Mouse (Mus musculus) gastrocnemius, postnatal 14 days (tissue): Measurements from ENCODE around the gene Shisa5. TPM values are rescaled to one million over a fixed set of nuclear protein-coding genes. Genes with fewer than 3 reads are reported as not detected.
A peak's percentile ranks its signal among the peaks of the same experiment; 100 is the strongest.

ENCODE experiments used
- DNase-seq: peaks from one replicate; pipeline ENCODE4 v3.0.0; 2021; ENCODE audit warnings: mixed read lengths
- intact Hi-C: fragments of 180-260 bp; cut with DNase I; formaldehyde crosslinking; loops from one replicate; pipeline ENCODE4 v1.15.1; 2025; ENCODE audit warnings: low total_unique reads
- total RNA-seq, 2 experiments: library from RNA; stranded (reverse); gene quantifications; 2 replicates each; pipeline ENCODE4 v1.2.3; 2021

Gene Shisa5
- total RNA-seq, 2 experiments from 2014 or later = 24.4 to 26.3 TPM

- DNase-seq = no peak
- intact Hi-C loops = no loop called here
These were observed 23.0 kb upstream of the Shisa5 start for GRCm38 (mm10) chr9:109015397-109015796.

DNA sequence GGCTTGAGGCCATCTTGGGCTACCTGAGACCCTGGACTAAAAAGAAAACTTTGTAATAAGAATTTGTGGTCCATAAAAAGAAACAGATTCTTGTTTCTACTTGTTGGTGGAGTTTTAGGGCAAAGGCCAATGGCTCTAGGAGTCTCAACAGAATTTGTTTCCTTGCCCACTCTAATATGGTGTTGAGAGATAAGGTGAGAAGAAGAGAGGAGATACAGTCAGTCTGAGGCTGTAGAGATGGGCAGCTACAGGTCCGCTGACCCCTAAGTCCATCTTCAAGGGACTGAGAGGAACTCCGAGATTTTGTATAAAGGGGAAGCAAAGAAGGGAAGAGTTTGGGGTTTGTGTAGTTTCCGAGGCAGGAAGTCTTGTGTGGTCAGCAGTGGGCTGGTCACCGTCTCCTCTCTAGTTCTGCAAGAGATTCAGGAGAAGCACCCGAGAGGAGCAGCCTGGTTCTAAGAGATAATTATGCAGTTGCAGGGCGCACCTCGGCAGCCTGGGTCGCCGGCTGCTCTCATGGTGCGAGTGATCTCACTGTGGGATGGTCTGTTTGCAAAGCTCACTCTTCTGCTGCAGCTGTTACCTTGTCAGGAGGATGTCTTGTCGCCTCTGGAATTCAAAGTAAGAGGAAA is 21.3 kb upstream of the Shisa5 start:
- no peak for DNase-seq
- intact Hi-C loops = no loop called here

- DNase-seq = no peak
- intact Hi-C loops = no loop called here
These were observed 16.9 kb upstream of the Shisa5 start for GRCm38 (mm10) chr9:109021428-109021827.

GRCm38 (mm10) chr9:109022866-109023685 is 15.3 kb upstream of the Shisa5 start:
- intact Hi-C loops = no loop called here
- no peak for DNase-seq

DNA sequence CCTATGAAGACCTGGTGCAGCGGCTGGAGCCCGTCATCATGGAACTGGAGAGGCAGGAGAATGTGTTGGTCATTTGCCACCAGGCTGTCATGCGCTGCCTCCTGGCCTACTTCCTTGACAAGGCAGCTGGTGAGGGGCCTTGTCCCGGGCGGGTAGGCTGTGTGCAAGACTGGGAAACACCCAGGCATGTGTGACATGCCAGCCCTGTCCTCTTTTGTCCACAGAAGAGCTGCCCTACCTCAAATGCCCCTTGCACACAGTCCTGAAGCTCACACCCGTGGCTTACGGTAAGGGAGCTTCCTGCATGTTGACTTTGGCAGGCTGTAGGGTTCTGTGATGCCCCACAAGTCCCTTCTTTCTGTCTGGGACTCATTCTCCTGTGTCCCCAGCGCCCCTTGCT is 10.8 kb upstream of the Shisa5 start:
- peak; percentile 50 for DNase-seq
- intact Hi-C loops = no loop called here

DNA sequence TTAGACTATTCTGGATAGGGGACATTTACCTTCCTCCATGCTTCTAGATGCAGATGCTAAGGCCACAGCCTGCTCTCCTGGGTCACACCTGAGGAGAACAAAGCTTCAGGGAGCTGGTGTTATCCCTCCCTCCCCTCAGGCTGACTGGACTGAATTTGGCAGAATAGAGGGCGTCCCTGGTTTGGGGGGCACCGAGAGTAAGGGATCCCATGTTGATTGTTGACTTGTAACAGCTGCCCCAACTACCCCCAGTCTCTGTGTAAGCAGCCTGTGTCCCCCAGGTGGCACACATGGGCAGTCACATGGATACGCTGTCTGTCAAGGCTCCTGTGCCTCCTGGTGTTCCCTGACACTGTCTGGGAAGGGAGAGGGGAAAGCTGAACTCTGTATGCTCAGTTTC is 9.9 kb upstream of the Shisa5 start:
- intact Hi-C loops = no loop called here
- DNase-seq = no peak

- DNase-seq = no peak
- intact Hi-C loops = no loop called here
These were observed 9.4 kb upstream of the Shisa5 start for GRCm38 (mm10) chr9:109028919-109029318.

DNA sequence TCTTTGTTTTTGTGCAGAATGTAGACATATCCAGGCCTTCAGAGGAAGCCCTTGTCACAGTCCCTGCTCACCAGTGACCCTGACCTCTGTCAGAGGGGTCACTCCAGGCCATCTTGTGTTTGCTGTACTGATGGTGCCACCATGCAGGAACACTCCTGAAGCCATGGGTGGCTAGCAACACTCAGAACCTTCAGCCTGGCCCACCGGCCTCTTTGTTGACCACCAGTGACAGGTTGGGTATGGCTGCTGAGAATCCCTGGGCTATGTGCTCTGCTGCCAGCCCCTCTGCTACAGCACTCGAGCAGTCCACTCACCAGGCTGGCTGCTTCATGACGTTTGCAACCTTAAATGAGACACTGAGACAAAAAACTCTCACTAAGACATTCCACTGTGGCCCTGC is 8.1 kb upstream of the Shisa5 start:
- intact Hi-C loops = no loop called here
- DNase-seq = no peak

DNA sequence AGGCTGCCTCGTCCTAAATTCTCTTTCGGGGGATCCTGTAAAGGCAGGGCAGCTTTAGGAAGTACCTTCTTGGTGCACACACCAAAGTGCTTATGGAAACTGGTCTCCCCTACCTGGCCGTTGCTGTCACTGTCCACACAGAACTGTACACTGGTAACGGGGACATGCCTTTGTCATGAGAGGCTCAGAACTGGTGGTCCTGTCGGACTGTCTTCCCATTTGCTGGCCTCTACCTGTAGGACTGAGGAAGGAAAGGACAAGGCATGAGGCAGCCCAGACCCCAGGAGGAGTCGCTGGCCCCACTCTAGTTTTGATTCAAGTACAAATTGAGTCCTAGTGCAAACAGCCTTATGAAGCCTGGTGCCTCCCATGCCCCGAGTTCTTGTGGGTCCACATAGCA is 7.4 kb upstream of the Shisa5 start:
- intact Hi-C loops = no loop called here
- no peak for DNase-seq

DNA sequence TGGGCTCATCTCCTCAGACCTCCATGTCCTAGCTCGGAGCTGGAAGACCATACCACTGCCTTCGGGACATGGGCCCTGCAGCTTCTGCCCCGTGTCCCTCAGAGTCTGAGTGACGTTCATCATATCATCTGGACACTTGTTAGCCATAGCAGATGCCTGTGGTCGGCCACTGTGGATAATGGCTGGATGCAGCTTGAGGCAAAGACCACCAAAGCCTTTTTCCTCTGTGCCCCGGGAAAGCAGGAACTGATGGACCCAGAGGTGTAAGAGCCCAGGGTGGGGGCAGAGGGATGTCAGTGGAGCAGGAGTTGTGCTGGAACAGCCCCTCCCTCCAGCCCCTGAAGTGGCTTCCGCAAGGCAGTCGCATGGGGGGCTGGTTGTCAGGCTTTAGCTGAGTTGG is 6.7 kb upstream of the Shisa5 start:
- no peak for DNase-seq
- intact Hi-C loops = no loop called here

DNA sequence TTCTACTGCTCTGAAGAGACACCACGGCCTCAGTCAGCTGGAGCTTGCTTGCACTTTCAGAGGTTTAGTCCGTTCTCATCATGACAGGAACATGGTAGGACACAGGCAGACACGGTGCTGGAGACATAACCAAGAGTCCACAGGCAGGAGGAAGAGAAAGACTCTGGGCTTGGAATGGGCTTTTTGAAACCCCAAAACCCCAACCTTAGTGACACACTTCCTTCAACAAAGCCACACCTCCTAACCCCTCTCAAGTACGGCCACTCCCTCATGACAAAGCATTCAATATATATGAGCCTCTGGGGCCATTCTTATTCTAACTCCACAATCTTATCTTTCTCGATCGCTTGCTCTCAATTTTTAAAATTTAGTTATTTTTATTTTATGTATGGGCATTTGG is 5.9 kb upstream of the Shisa5 start:
- intact Hi-C loops = no loop called here
- DNase-seq = no peak

- intact Hi-C loops = no loop called here
- peak; percentile 73 for DNase-seq
These were observed 568 bp downstream of the Shisa5 start for GRCm38 (mm10) chr9:109038901-109039364.

- intact Hi-C loops = no loop called here
These were observed 1.3 kb downstream of the Shisa5 start for GRCm38 (mm10) chr9:109039681-109040080.

DNA sequence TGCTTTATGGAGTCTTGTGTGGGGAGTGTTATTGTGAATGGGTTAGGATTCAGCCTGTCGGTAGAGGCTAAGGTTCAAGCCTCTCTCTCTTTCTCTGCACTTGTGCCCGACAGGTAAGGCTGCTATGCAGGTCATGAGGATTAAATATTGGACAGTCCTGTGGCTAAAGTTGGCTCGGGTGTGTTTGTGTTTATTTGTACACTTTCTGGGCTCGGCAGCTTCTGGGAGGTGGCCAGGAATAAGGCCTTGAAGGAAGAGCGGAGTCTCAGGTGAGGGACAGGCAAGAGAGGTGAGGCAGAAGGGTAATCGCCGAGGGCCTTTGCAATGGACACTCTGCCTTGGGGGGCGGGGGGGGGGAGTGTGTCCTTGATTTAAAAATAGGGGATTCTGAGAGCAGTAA is 1.9 kb downstream of the Shisa5 start:
- intact Hi-C loops = no loop called here
- no peak for DNase-seq

More at GRCm38 (mm10) chr9:109039681-109040080, 1.3 kb downstream of the Shisa5 start:
- no peak for DNase-seq

DNA sequence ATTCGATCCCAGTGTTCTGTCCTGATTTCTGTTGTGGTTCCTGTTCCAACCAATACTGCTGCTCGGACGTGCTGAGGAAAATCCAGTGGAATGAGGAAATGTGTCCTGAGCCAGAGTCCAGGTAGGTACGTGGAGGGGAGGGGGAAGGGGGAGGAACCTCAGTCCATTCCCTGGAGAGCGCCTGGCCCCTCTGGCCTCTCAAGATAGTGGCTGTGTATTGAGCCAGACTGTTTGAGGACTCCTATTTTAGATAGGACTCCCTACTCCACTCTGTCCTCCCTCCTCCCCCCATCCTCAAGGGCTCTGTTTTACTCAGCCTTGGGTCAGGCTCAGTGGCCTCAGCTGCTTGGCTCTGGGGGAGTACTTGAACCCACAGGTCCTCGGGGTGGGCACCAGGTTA is 2.5 kb downstream of the Shisa5 start:
- no peak for DNase-seq
- intact Hi-C loops = no loop called here

- intact Hi-C loops = no loop called here
These were observed 3.0 kb downstream of the Shisa5 start for GRCm38 (mm10) chr9:109041351-109041750.

DNA sequence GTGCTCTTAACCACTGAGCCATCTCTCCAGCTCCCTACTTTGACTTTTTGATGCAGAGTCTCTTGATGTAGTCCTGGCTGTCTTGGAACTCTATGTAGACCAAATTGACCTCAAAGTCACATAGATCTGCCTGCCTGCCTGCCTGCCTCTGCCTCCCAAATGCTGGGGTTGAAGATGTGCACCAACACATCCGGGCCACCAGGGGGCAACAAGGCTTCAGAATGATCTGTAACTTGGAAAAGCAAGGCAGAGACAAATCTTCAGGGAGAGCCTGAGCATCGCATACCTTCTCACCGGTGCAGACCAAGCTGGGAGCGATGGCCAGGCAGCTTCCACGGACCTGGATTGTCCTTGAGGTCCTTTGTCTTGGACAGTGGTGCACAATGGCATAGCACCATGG is 7.9 kb downstream of the Shisa5 start:
- intact Hi-C loops = no loop called here
- DNase-seq = peak; percentile 53

More at GRCm38 (mm10) chr9:109041351-109041750, 3.0 kb downstream of the Shisa5 start:
- no peak for DNase-seq

- intact Hi-C loops = no loop called here
- no peak for DNase-seq
These were observed 11.0 kb downstream of the Shisa5 start for GRCm38 (mm10) chr9:109049316-109049715.

DNA sequence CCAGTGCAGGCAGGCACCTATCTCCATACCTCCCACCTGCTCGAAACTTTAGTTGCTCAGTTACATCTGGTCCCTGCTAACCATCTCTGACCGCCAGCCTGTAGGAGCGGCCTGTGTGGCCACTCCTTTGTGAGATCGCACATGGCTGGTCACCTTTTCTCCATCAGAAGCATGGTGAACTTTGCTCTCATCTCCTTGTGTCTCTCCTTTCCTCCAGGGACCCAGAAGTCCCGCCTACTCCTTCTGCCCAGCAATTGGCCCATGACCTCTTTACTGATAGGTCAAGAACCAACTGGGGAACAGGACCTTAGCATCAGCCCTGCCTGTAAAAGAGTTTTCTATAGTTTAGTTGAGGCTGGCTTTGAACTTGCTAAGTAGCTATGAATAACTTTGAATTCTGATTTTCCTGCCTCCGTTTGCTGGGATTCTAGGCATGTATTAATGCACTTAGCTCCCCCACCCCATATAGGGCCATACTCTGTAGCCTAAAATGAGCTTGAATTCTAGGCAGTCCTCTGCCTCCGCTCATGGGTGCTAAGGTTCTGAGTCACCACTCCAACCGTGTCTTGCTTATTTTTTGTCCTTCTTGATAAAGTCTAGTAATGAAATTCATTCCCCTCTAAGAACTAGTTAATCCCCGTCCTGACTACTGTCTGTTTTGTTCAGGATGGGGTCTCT is 11.8 kb downstream of the Shisa5 start:
- intact Hi-C loops = no loop called here
- DNase-seq = no peak

- DNase-seq = no peak
- intact Hi-C loops = no loop called here
These were observed 12.3 kb downstream of the Shisa5 start for GRCm38 (mm10) chr9:109050674-109050997.
